Mouse (Mus musculus): ENCODE results near the gene Ctla4. TPM values are rescaled to one million over a fixed set of nuclear protein-coding genes. Genes with fewer than 3 reads are reported as not detected.
A peak's percentile ranks its signal among the peaks of the same experiment; 100 is the strongest.

Ctla4 gene
- polyA plus RNA-seq, 1 experiment from 2014 or later: not detected

DNA sequence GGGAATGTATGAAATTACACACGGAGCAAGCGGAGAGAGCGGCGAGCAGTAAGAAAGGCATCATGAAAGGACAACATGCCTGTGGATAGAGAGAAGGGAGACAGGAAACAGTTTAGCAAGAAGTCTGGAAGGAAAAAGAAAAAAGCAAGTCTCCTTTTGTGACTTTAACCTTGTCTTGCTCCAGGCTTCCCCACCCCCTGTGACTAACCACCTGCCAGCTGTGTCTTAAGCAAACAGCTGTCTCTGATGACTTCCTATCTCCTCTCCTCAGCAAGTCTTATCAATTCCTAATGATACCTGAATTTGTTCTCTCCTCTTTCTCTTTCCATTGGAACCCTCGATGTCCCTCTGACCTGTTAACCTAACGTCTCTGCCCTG lies 34.0 kb upstream of the Ctla4 start:
- ATAC-seq (replicated peaks; ENCODE audit: low FRiP score, low TSS enrichment, low read depth) (0 out of 2 replicates have a peak, but pooled peaks have one; percentile 19), DNase-seq (ENCODE audit: low spot score) (no peak)
- no peaks in the 10 kb centered on the region for H3K36me3 ChIP-seq (ENCODE audit: control insufficient read depth, insufficient read depth, low read length)
- no peak overlapping the region for H3K4me3 ChIP-seq (ENCODE audit: low read depth, low read length)
- H3K9me3 ChIP-seq (ENCODE audit: control insufficient read depth, low read length): no peaks in the 10 kb centered on the region
- WGBS: 80% methylated on average over 6 of the region's 6 CpGs
- H3K9ac ChIP-seq (ENCODE audit: low read length): no peak overlapping the region
- H3K27ac ChIP-seq (ENCODE audit: low read depth): no peak overlapping the region
- peaks cover 9% of the 10 kb centered on the region; the same call in 1 of the 2 replicates for H3K4me1 ChIP-seq (replicated peaks; ENCODE audit: control insufficient read depth, insufficient read depth, low read length)
- no peak overlapping the region for H3K4me2 ChIP-seq (ENCODE audit: low read length)
- no peaks in the 10 kb centered on the region for H3K27me3 ChIP-seq (replicated peaks; ENCODE audit: control insufficient read depth, insufficient read depth, low read length)

DNA sequence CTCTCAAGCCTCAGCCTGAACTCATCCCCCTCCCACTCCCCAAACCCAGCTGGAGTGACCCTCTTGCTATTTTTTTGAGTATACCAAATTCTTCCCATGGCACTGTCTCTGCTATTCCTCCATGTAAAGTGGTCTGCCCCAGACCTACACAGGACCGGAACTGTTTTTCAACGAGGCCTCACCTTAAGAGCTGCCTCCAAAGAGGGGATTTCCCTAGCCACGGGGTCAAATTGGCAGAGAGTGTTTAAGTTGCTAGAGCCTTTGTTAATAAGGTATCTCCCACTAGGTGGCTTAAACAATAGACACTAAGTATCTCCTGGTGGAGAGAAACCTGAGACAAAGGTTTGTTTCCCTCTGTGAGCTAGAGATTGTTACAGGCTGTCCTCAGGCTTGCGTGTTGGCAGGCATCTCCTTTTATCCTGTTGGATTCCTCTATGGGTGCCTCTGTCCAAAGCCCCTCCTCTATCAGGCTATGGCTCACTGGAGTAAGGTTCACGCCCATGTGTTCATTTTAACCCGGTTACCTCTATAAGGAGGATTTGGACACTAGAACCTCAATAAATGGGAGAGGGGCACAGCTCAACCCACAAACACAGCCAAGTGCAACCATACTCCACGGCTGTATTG lies 33.4 kb upstream of the Ctla4 start:
- Histone ChIP-seq H3K36me3 (ENCODE audit: control insufficient read depth, insufficient read depth, low read length) (no peaks in the 10 kb centered on the region), H3K27me3 (replicated peaks; ENCODE audit: control insufficient read depth, insufficient read depth, low read length) (no peaks in the 10 kb centered on the region), H3K27ac (ENCODE audit: low read depth) (no peak overlapping the region), H3K4me1 (replicated peaks; ENCODE audit: control insufficient read depth, insufficient read depth, low read length) (peaks cover 9% of the 10 kb centered on the region; the same call in 1 of the 2 replicates), H3K4me3 (ENCODE audit: low read depth, low read length) (no peak overlapping the region), H3K9ac (ENCODE audit: low read length) (no peak overlapping the region), H3K4me2 (ENCODE audit: low read length) (no peak overlapping the region), H3K9me3 (ENCODE audit: control insufficient read depth, low read length) (no peaks in the 10 kb centered on the region)
- no peak for DNase-seq (ENCODE audit: low spot score)
- 59% methylated on average over 7 of the region's 7 CpGs for WGBS
- ATAC-seq (replicated peaks; ENCODE audit: low FRiP score, low TSS enrichment, low read depth): no peak

DNA sequence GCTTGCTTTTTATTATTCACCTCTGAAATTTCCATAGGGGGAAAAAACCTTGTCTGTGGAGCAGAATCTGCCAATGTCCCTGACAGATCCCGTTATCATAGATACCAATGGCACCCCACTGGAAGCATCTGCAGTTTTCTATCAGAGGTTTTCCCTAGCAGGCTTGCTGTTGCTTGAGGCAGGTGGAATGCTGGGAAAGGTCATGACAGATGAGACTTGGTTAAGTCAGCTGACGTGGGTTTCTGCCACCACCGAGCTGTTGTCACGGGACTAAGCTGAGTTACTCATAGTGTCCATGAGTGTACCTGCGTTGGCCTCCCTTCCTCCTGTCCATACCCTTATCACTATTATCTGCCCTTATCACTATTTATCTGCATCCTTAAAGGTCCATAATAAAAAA lies 32.8 kb upstream of the Ctla4 start:
- Histone ChIP-seq H3K4me2 (ENCODE audit: low read length) (no peak overlapping the region), H3K9me3 (ENCODE audit: control insufficient read depth, low read length) (no peaks in the 10 kb centered on the region), H3K27ac (ENCODE audit: low read depth) (no peak overlapping the region), H3K9ac (ENCODE audit: low read length) (no peak overlapping the region), H3K27me3 (replicated peaks; ENCODE audit: control insufficient read depth, insufficient read depth, low read length) (no peaks in the 10 kb centered on the region), H3K36me3 (ENCODE audit: control insufficient read depth, insufficient read depth, low read length) (no peaks in the 10 kb centered on the region), H3K4me3 (ENCODE audit: low read depth, low read length) (no peak overlapping the region), H3K4me1 (replicated peaks; ENCODE audit: control insufficient read depth, insufficient read depth, low read length) (peaks cover 9% of the 10 kb centered on the region; the same call in 1 of the 2 replicates)
- ATAC-seq (replicated peaks; ENCODE audit: low FRiP score, low TSS enrichment, low read depth) (no peak), DNase-seq (ENCODE audit: low spot score) (no peak)
- 88% methylated on average over 5 of the region's 5 CpGs for WGBS

DNA sequence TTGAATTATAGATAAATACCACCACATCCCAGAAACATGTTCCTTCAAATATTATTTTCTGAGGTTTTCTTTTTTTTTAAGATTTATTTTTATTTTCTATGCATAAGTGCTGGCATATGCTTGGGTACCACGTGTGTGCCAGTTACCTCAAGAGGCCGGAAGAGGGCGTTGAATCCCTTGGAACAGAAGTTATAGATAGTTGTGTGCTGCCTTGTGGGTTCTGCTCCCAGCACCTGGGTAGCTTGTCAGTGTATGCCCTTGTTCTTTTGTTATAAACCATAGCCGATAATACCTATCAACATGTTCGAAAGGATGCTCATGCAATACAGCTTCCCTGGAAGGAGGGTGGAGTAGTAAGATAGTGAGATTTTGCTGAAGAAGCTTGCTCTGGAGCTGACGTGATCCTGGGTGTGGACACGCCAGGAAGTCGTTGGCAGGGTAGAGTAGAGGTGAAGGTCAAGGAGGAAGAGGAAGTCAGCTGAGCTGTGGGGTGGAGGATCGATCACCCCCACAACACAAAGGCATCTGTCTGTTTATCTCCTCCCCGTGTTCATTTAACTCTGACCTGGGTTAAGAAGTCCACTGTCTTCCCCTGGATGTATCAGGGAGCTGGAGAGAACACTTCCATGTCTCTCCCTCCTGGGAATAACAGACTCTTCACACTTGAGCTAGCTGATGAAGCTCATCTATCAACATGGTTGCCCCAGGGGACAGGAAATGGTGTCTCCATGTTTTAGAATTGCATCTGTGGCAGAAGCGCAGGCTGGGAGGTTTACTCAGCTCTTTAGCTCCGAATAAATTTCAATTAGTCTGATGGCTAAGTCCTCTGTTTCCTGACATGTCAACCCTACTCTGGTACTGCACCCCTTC lies 29.2 kb upstream of the Ctla4 start:
- no peaks in the 10 kb centered on the region for H3K9me3 ChIP-seq (ENCODE audit: control insufficient read depth, low read length)
- DNase-seq (ENCODE audit: low spot score) (no peak), ATAC-seq (replicated peaks; ENCODE audit: low FRiP score, low TSS enrichment, low read depth) (no peak)
- WGBS: 72% methylated on average over 12 of the region's 12 CpGs
- no peaks in the 10 kb centered on the region for H3K36me3 ChIP-seq (ENCODE audit: control insufficient read depth, insufficient read depth, low read length)
- H3K27me3 ChIP-seq (replicated peaks; ENCODE audit: control insufficient read depth, insufficient read depth, low read length): no peaks in the 10 kb centered on the region
- no peak overlapping the region for H3K27ac ChIP-seq (ENCODE audit: low read depth)
- H3K4me2 ChIP-seq (ENCODE audit: low read length): no peak overlapping the region
- no peak overlapping the region for H3K9ac ChIP-seq (ENCODE audit: low read length)
- no peak overlapping the region for H3K4me3 ChIP-seq (ENCODE audit: low read depth, low read length)
- peaks cover 10% of the 10 kb centered on the region; the same call in 1 of the 2 replicates for H3K4me1 ChIP-seq (replicated peaks; ENCODE audit: control insufficient read depth, insufficient read depth, low read length)

DNA sequence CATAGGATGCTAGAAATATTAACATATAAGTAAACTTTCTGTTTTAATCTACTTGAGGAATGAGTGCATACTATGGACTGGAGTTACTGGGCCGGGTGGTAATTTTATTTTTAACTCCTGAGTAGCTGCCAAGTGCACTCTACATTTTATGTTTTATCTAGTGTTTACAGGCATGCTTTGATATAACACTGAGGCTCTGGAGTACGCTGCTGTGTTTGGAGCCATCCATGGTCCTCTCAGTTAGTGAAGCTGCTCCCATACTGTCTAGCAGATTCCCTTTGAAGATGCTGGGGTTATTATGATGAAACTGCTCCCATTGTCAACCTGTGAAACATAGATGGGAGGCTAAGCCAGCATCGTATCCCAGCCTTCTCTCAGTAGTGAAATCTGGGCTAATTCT lies 27.6 kb upstream of the Ctla4 start:
- peaks cover 10% of the 10 kb centered on the region; the same call in 1 of the 2 replicates for H3K4me1 ChIP-seq (replicated peaks; ENCODE audit: control insufficient read depth, insufficient read depth, low read length)
- no peaks in the 10 kb centered on the region for H3K9me3 ChIP-seq (ENCODE audit: control insufficient read depth, low read length)
- 59% methylated on average over 3 of the region's 3 CpGs for WGBS
- H3K27me3 ChIP-seq (replicated peaks; ENCODE audit: control insufficient read depth, insufficient read depth, low read length): no peaks in the 10 kb centered on the region
- no peak overlapping the region for H3K9ac ChIP-seq (ENCODE audit: low read length)
- ATAC-seq (replicated peaks; ENCODE audit: low FRiP score, low TSS enrichment, low read depth): no peak
- H3K36me3 ChIP-seq (ENCODE audit: control insufficient read depth, insufficient read depth, low read length): no peaks in the 10 kb centered on the region
- no peak overlapping the region for H3K4me2 ChIP-seq (ENCODE audit: low read length)
- no peak overlapping the region for H3K4me3 ChIP-seq (ENCODE audit: low read depth, low read length)
- H3K27ac ChIP-seq (ENCODE audit: low read depth): no peak overlapping the region
- DNase-seq (ENCODE audit: low spot score): no peak

DNA sequence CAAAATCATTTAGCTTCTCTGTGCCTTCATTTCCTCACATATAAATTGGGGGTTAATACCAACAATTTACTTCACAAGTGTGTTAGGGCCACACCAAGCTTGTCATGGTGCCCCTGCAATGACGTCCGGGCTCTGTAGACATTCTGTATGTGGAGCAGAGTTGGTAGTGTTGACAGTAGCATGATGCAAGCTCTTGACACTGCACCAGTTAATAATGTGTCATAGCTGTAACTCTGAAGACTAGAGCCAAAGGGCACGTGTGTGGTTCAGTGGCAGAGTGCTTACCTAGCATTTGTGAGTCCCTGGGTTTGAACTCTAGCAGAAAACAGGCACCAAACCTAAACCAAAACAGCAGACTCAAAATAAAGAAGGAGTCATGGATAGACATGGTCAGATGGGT lies 27.0 kb upstream of the Ctla4 start:
- ATAC-seq (replicated peaks; ENCODE audit: low FRiP score, low TSS enrichment, low read depth): no peak
- H3K27me3 ChIP-seq (replicated peaks; ENCODE audit: control insufficient read depth, insufficient read depth, low read length): no peaks in the 10 kb centered on the region
- no peaks in the 10 kb centered on the region for H3K9me3 ChIP-seq (ENCODE audit: control insufficient read depth, low read length)
- no peak overlapping the region for H3K4me2 ChIP-seq (ENCODE audit: low read length)
- H3K4me3 ChIP-seq (ENCODE audit: low read depth, low read length): no peak overlapping the region
- no peak overlapping the region for H3K9ac ChIP-seq (ENCODE audit: low read length)
- peaks cover 10% of the 10 kb centered on the region; the same call in 1 of the 2 replicates for H3K4me1 ChIP-seq (replicated peaks; ENCODE audit: control insufficient read depth, insufficient read depth, low read length)
- no peak overlapping the region for H3K27ac ChIP-seq (ENCODE audit: low read depth)
- WGBS: 83% methylated on average over 3 of the region's 3 CpGs
- no peak for DNase-seq (ENCODE audit: low spot score)
- no peaks in the 10 kb centered on the region for H3K36me3 ChIP-seq (ENCODE audit: control insufficient read depth, insufficient read depth, low read length)

DNA sequence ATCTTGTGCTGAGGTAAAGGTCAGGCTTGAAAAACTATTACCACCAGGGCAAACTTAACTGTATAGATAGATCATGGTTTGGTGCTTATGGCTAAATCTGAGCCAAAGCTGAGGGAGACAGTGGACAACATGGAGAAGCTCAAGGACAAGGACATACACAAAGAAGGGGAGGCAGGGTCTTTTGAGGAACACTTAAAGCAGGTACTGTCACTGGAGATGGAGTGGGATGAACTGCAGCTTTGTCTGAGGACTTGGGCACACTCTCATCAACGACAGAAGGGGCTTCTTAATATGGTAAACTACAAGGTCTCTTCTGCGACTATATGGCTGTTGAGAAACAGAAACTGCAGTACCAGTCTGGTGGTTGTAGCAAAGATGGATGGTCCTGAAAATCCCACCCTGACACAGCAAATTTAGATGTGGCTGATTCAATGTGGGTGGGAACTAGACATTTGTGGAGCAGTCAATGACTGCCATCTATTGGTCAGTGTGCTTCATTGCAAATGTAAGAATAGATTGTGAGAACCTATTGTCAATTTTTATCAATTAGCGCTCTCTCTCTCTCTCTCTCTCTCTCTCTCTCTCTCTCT lies 26.3 kb upstream of the Ctla4 start:
- H3K27me3 ChIP-seq (replicated peaks; ENCODE audit: control insufficient read depth, insufficient read depth, low read length): no peaks in the 10 kb centered on the region
- H3K4me2 ChIP-seq (ENCODE audit: low read length): peak overlapping the region; percentile 36
- H3K9ac ChIP-seq (ENCODE audit: low read length): no peak overlapping the region
- peak; percentile 71; the same call in 1 of the 2 replicates for ATAC-seq (replicated peaks; ENCODE audit: low FRiP score, low TSS enrichment, low read depth)
- H3K4me3 ChIP-seq (ENCODE audit: low read depth, low read length): no peak overlapping the region
- H3K9me3 ChIP-seq (ENCODE audit: control insufficient read depth, low read length): no peaks in the 10 kb centered on the region
- DNase-seq (ENCODE audit: low spot score): no peak
- no peaks in the 10 kb centered on the region for H3K36me3 ChIP-seq (ENCODE audit: control insufficient read depth, insufficient read depth, low read length)
- H3K4me1 ChIP-seq (replicated peaks; ENCODE audit: control insufficient read depth, insufficient read depth, low read length): peaks cover 10% of the 10 kb centered on the region; the same call in 1 of the 2 replicates
- H3K27ac ChIP-seq (ENCODE audit: low read depth): no peak overlapping the region
- WGBS: 12% methylated on average over 3 of the region's 3 CpGs

DNA sequence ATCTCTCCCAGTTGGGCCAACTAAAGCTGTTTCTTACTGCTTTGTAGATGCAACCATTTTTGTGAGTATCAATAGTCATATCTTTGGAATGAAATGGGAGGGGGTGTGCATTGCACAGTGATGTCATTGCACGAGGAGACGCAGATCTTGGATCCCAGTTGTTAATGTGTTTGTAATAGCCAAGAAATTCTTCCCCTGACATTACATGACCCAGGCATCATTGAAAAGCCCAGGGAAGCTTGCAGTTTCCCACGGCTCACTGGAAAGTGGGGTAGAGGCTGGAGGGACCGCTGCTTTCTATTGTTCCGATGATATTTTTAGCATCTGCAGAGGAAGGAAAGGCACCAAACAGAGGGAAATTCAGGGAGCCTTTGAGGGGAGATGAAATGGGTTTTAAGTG lies 25.8 kb upstream of the Ctla4 start:
- H3K4me3 ChIP-seq (ENCODE audit: low read depth, low read length): no peak overlapping the region
- DNase-seq (ENCODE audit: low spot score): no peak
- WGBS: 51% methylated on average over 5 of the region's 5 CpGs
- H3K9me3 ChIP-seq (ENCODE audit: control insufficient read depth, low read length): no peaks in the 10 kb centered on the region
- H3K27ac ChIP-seq (ENCODE audit: low read depth): no peak overlapping the region
- no peak overlapping the region for H3K9ac ChIP-seq (ENCODE audit: low read length)
- peak overlapping the region; percentile 36 for H3K4me2 ChIP-seq (ENCODE audit: low read length)
- no peaks in the 10 kb centered on the region for H3K36me3 ChIP-seq (ENCODE audit: control insufficient read depth, insufficient read depth, low read length)
- no peaks in the 10 kb centered on the region for H3K27me3 ChIP-seq (replicated peaks; ENCODE audit: control insufficient read depth, insufficient read depth, low read length)
- ATAC-seq (replicated peaks; ENCODE audit: low FRiP score, low TSS enrichment, low read depth): no peak
- H3K4me1 ChIP-seq (replicated peaks; ENCODE audit: control insufficient read depth, insufficient read depth, low read length): peaks cover 10% of the 10 kb centered on the region; the same call in 1 of the 2 replicates
